Mouse (Mus musculus): ENCODE data around the gene Akt1.

GRCm38 (mm10) chr12:112648081-112648480 lies 26.6 kb downstream of the Akt1 start:
- no peak for TF ChIP-seq CTCF (IDR thresholded peaks at IDR 0.05; ENCODE audit: low read depth, low read length)
- TF ChIP-seq POLR2A (IDR thresholded peaks at IDR 0.05; ENCODE audit: insufficient read depth, low read length): no peak
- TF ChIP-seq EP300 (IDR thresholded peaks at IDR 0.05; ENCODE audit: insufficient read depth, low read depth, low read length): no peak

Measured in ES-Bruce4 (cell line).